Mouse (Mus musculus) CH12.LX (cell line): ENCODE measurements around the gene Gm12216. TPM values are rescaled to one million over a fixed set of nuclear protein-coding genes. Genes with fewer than 3 reads are reported as not detected.

Experiments
- DNase-seq: peaks from one replicate; pipeline ENCODE4 v3.0.0-alpha.2; 2013; ENCODE audit errors: extremely low read depth
- H3K27ac ChIP-seq: 2 replicates; pipeline ENCODE4 v1.5.1; 2012; ENCODE audit warnings: low read depth, mild to moderate bottlenecking, control low read depth, moderate library complexity; ENCODE audit not compliant: insufficient read depth
- H3K27me3 ChIP-seq: replicated peaks from 2 replicates; pipeline ENCODE3; 2012; ENCODE audit warnings: inconsistent platforms
- H3K36me3 ChIP-seq, 2 experiments: replicated peaks in 1 of 2; 2 replicates each; pipeline versions ENCODE3 to v1.6.1; 2012; ENCODE audit warnings: inconsistent platforms in 1 of 2, low read length in 1 of 2, mild to moderate bottlenecking in 1 of 2, mixed read lengths in 1 of 2, moderate library complexity in 1 of 2; ENCODE audit not compliant: control insufficient read depth in 1 of 2, insufficient read depth in 1 of 2
- H3K4me1 ChIP-seq, 2 experiments: 2 replicates each; pipeline ENCODE4 v1.6.1; 2012; ENCODE audit warnings: inconsistent platforms in 1 of 2, moderate library complexity in 1 of 2; ENCODE audit not compliant: insufficient read depth in 2 of 2, control insufficient read depth in 1 of 2
- H3K4me2 ChIP-seq: 2 replicates; pipeline ENCODE4 v1.6.1; 2012; ENCODE audit warnings: low read depth, mild to moderate bottlenecking, control low read depth; ENCODE audit not compliant: poor library complexity, insufficient read depth, severe bottlenecking
- H3K4me3 ChIP-seq, 3 experiments: fragments of 150-350 bp in 1 of 3; sonication (generic) in 1 of 3; replicated peaks in 1 of 3; 2 replicates each; pipeline versions ENCODE3 to v1.5.1; 2011 to 2012; ENCODE audit warnings: low read depth in 2 of 3, low read length in 2 of 3, mild to moderate bottlenecking in 2 of 3, moderate library complexity in 2 of 3, control low read depth in 1 of 3, improper control_type of control experiment in 1 of 3, inconsistent platforms in 1 of 3, mixed read lengths in 1 of 3; ENCODE audit not compliant: poor library complexity in 1 of 3
- H3K79me2 ChIP-seq: replicated peaks from 2 replicates; pipeline ENCODE4 v1.6.1; 2012; ENCODE audit warnings: mild to moderate bottlenecking, moderate library complexity; ENCODE audit not compliant: control insufficient read depth, poor library complexity, insufficient read depth, severe bottlenecking; ENCODE audit errors: extremely low read depth
- H3K9ac ChIP-seq: 2 replicates; pipeline ENCODE4 v1.6.1; 2012; ENCODE audit warnings: low read depth, mild to moderate bottlenecking, control low read depth, moderate library complexity; ENCODE audit not compliant: insufficient read depth
- H3K9me3 ChIP-seq: replicated peaks from 2 replicates; pipeline ENCODE3; 2012; ENCODE audit warnings: low read length, inconsistent platforms, mixed read lengths
- CHD2 ChIP-seq: IDR thresholded peaks from 2 replicates; pipeline ENCODE4 v1.6.1; 2011; ENCODE audit warnings: low read length, improper control_type of control experiment
- E2F4 ChIP-seq: IDR thresholded peaks from 2 replicates; pipeline ENCODE4 v1.6.1; 2011; ENCODE audit warnings: low read depth, low read length, improper control_type of control experiment; ENCODE audit not compliant: insufficient replicate concordance
- ELF1 ChIP-seq: IDR thresholded peaks from 2 replicates; pipeline ENCODE4 v1.6.1; 2014; ENCODE audit warnings: low read depth, mild to moderate bottlenecking, inconsistent platforms, low read length, improper control_type of control experiment
- EP300 ChIP-seq: IDR thresholded peaks from 2 replicates; pipeline ENCODE4 v1.6.1; 2011; ENCODE audit warnings: low read length, improper control_type of control experiment
- MAFK ChIP-seq: IDR thresholded peaks from 2 replicates; pipeline ENCODE4 v1.6.1; 2011; ENCODE audit warnings: low read length, improper control_type of control experiment; ENCODE audit not compliant: insufficient replicate concordance
- MAX ChIP-seq: IDR thresholded peaks from 2 replicates; pipeline ENCODE4 v1.6.1; 2011; ENCODE audit warnings: low read length, improper control_type of control experiment
- MAZ ChIP-seq: IDR thresholded peaks from 2 replicates; pipeline ENCODE4 v1.6.1; 2012; ENCODE audit warnings: low read depth, mild to moderate bottlenecking, inconsistent platforms, low read length, improper control_type of control experiment, moderate library complexity
- MEF2A ChIP-seq: IDR thresholded peaks from 2 replicates; pipeline ENCODE4 v1.6.1; 2014; ENCODE audit warnings: low read depth, mild to moderate bottlenecking, inconsistent platforms, low read length, improper control_type of control experiment, borderline replicate concordance
- NRF1 ChIP-seq: IDR thresholded peaks from 2 replicates; pipeline ENCODE4 v1.6.1; 2014; ENCODE audit warnings: low read depth, mild to moderate bottlenecking, inconsistent platforms, low read length, improper control_type of control experiment, moderate library complexity
- POLR2A ChIP-seq: IDR thresholded peaks from 2 replicates; pipeline ENCODE4 v1.6.1; 2011; ENCODE audit warnings: low read depth, mild to moderate bottlenecking, improper control_type of control experiment, low read length
- RAD21 ChIP-seq: IDR thresholded peaks from 2 replicates; pipeline ENCODE4 v1.6.1; 2011; ENCODE audit warnings: low read depth, mild to moderate bottlenecking, low read length, improper control_type of control experiment, moderate library complexity
- SIN3A ChIP-seq: IDR thresholded peaks from 2 replicates; pipeline ENCODE4 v1.6.1; 2012; ENCODE audit warnings: low read length, improper control_type of control experiment, inconsistent platforms
- USF1 ChIP-seq: IDR thresholded peaks from 2 replicates; pipeline ENCODE4 v1.6.1; 2014; ENCODE audit warnings: low read depth, mild to moderate bottlenecking, inconsistent platforms, low read length, improper control_type of control experiment
- ZC3H11A ChIP-seq: IDR thresholded peaks from 2 replicates; pipeline ENCODE4 v1.6.1; 2012; ENCODE audit warnings: low read depth, mild to moderate bottlenecking, inconsistent platforms, low read length, improper control_type of control experiment
- ZNF384 ChIP-seq: IDR thresholded peaks from 2 replicates; pipeline ENCODE4 v1.6.1; 2012; ENCODE audit warnings: low read depth, low read length, improper control_type of control experiment, inconsistent platforms
- dilution Hi-C: fragments of 300-500 bp; cut with MboI; formaldehyde crosslinking; loops from 2 replicates; pipeline ENCODE4 v1.14.3; 2020; ENCODE audit warnings: low sequenced_read_pairs; ENCODE audit not compliant: extremely low pct_unique_long_range_greater_than_20kb, extremely low pct_ligation_motif_present
- in situ Hi-C: fragments of 300-500 bp; cut with MboI; formaldehyde crosslinking; loops from 3 replicates; pipeline ENCODE4 v1.14.3; 2019; ENCODE audit warnings: low sequenced_read_pairs, low pct_ligation_motif_present, low pct_unique_long_range_greater_than_20kb, mixed read lengths
- polyA plus RNA-seq: library from polyadenylated mRNA; unstranded; fragments of >175 nt; gene quantifications from 2 replicates; pipeline ENCODE4 v1.2.1, GENCODE M21; 2012; ENCODE audit warnings: low read depth; ENCODE audit not compliant: insufficient read length
- total RNA-seq, 2 experiments: library from RNA; depleted of rRNA; stranded (reverse); fragments of 300-350 nt in 1 of 2; fragments of >200 nt in 1 of 2; gene quantifications; 2 replicates each; pipeline ENCODE4 v1.2.3; 2012 to 2014

Gene Gm12216
- total and polyA plus RNA-seq, 3 experiments, result 0.56 to 2.7 (median 0.77) TPM

- Histone ChIP-seq H3K36me3 (peaks cover 0 to 11% of the 10 kb centered on the region in 2 experiments), H3K4me3 (no peak overlapping the region), H3K4me2 (peak overlapping the region; percentile 26), H3K4me1 (peaks cover 4 to 32% of the 10 kb centered on the region in 2 experiments; a peak in 3 of 4 replicates), H3K9ac (peak overlapping the region; percentile 49; the same call in 1 of the 2 replicates), H3K79me2 (no peaks in the 10 kb centered on the region), H3K9me3 (no peaks in the 10 kb centered on the region), H3K27me3 (no peaks in the 10 kb centered on the region), H3K27ac (no peak overlapping the region)
- no peak for DNase-seq
- dilution Hi-C loops (no loop called here), in situ Hi-C loops (no loop called here)
- TF ChIP-seq SIN3A (peak; percentile 3; the same call in 1 of the 2 replicates), USF1 (no peak)
Measured at GRCm38 (mm10) chr11:53890225-53890624, 31.2 kb upstream of the Gm12216 start.

GRCm38 (mm10) chr11:53889091-53889645, 30.1 kb upstream of the Gm12216 start:
- Histone ChIP-seq H3K4me2 (no peak overlapping the region; the same call in 1 of the 2 replicates), H3K79me2 (no peaks in the 10 kb centered on the region)
- no peak for TF ChIP-seq ELF1
- no peak for TF ChIP-seq E2F4
- no peak for TF ChIP-seq MAFK
- TF ChIP-seq POLR2A, result no peak
- no peak for TF ChIP-seq ZNF384
- no peak for TF ChIP-seq NRF1
- no peak for TF ChIP-seq MAX
- TF ChIP-seq, all 38 proteins: peak for 0
- H3K27ac ChIP-seq, result no peak overlapping the region
- peaks cover 0 to 16% of the 10 kb centered on the region in 2 experiments for H3K36me3 ChIP-seq
- no peak for DNase-seq
- H3K4me1 ChIP-seq, result peaks cover 4 to 32% of the 10 kb centered on the region in 2 experiments; a peak in 3 of 4 replicates
- H3K4me3 ChIP-seq, result no peak overlapping the region
- H3K9ac ChIP-seq, result no peak overlapping the region
- H3K9me3 ChIP-seq, result no peaks in the 10 kb centered on the region
- dilution Hi-C loops (no loop called here), in situ Hi-C loops (no loop called here)
- H3K27me3 ChIP-seq, result no peaks in the 10 kb centered on the region

GRCm38 (mm10) chr11:53888242-53888641, 29.2 kb upstream of the Gm12216 start:
- no peak overlapping the region for H3K4me2 ChIP-seq
- in situ Hi-C loops (no loop called here), dilution Hi-C loops (no loop called here)
- no peaks in the 10 kb centered on the region for H3K79me2 ChIP-seq
- H3K9me3 ChIP-seq, result no peaks in the 10 kb centered on the region
- TF ChIP-seq MEF2A (no peak), ZNF384 (no peak), RAD21 (no peak), NRF1 (no peak), CHD2 (no peak), EP300 (no peak), ZC3H11A (no peak), USF1 (no peak), MAZ (no peak)
- H3K4me3 ChIP-seq, result no peak overlapping the region
- no peak overlapping the region for H3K27ac ChIP-seq
- H3K27me3 ChIP-seq, result no peaks in the 10 kb centered on the region
- H3K4me1 ChIP-seq, result peaks cover 4 to 29% of the 10 kb centered on the region in 2 experiments; a peak in 3 of 4 replicates
- DNase-seq, result no peak
- no peak overlapping the region for H3K9ac ChIP-seq
- peaks cover 0 to 22% of the 10 kb centered on the region in 2 experiments for H3K36me3 ChIP-seq
